Mouse (Mus musculus) ovary, adult 18-20 months (tissue): ENCODE data around the gene Rhbdf1.

Source experiments
- DNase-seq: peaks from one replicate; pipeline ENCODE4 v3.0.0; 2022; ENCODE audit warnings: low spot score, mixed read lengths

Gene Rhbdf1

GRCm38 (mm10) chr11:32190603-32191110 is 31.4 kb downstream of the Rhbdf1 start:
- DNase-seq: no peak

GRCm38 (mm10) chr11:32190119-32190518 is 32.0 kb downstream of the Rhbdf1 start:
- no peak for DNase-seq

GRCm38 (mm10) chr11:32189434-32189833 is 32.7 kb downstream of the Rhbdf1 start:
- no peak for DNase-seq

- DNase-seq: no peak
Observed at GRCm38 (mm10) chr11:32188881-32189280, 33.2 kb downstream of the Rhbdf1 start.

GRCm38 (mm10) chr11:32187256-32187655 is 34.8 kb downstream of the Rhbdf1 start:
- no peak for DNase-seq

- no peak for DNase-seq
Observed at GRCm38 (mm10) chr11:32186031-32186430, 36.1 kb downstream of the Rhbdf1 start.

- no peak for DNase-seq
Observed at GRCm38 (mm10) chr11:32184469-32184868, 37.6 kb downstream of the Rhbdf1 start.

- DNase-seq: peak; percentile 31
Observed at GRCm38 (mm10) chr11:32181973-32182868, 39.9 kb downstream of the Rhbdf1 start.

GRCm38 (mm10) chr11:32181246-32181645 is 40.9 kb downstream of the Rhbdf1 start:
- DNase-seq: no peak

- DNase-seq: no peak
Observed at GRCm38 (mm10) chr11:32178506-32178905, 43.6 kb downstream of the Rhbdf1 start.

GRCm38 (mm10) chr11:32166683-32167082 is 55.4 kb downstream of the Rhbdf1 start:
- DNase-seq: no peak

- DNase-seq: peak; percentile 35
Observed at GRCm38 (mm10) chr11:32161922-32162804, 59.9 kb downstream of the Rhbdf1 start.

- no peak for DNase-seq
Observed at GRCm38 (mm10) chr11:32161500-32161899, 60.6 kb downstream of the Rhbdf1 start.

GRCm38 (mm10) chr11:32160341-32160740 is 61.8 kb downstream of the Rhbdf1 start:
- no peak for DNase-seq
